Mouse (Mus musculus) urinary bladder, postnatal 4 days (tissue): ENCODE measurements at regions not wholly inside any gene's neighbourhood (a gene's known extent, or its start where the extent isn't known, plus 50 kb on each side); places are given as distances from the start of the nearest gene placed in this dataset.

ENCODE experiments used
- DNase-seq, 2 experiments: peaks; one replicate each; pipeline ENCODE4 v3.0.0; 2021 to 2022; ENCODE audit warnings: low spot score in 2 of 2

- no peak for DNase-seq
These were observed 61.5 kb downstream of the Ccna1 start for GRCm38 (mm10) chr3:54993761-54994160.

GRCm38 (mm10) chr3:54990073-54990472, 65.2 kb downstream of the Ccna1 start:
- DNase-seq, result no peak

GRCm38 (mm10) chr3:54989358-54989757, 65.9 kb downstream of the Ccna1 start:
- DNase-seq, result peak in 1 of 2 experiments; percentile 23

GRCm38 (mm10) chr3:54981488-54981887, 65.8 kb upstream of the Sertm1 start:
- DNase-seq, result no peak

- no peak for DNase-seq
These were observed 64.6 kb upstream of the Sertm1 start for GRCm38 (mm10) chr3:54980312-54980711.

GRCm38 (mm10) chr3:54965512-54965911, 49.8 kb upstream of the Sertm1 start:
- DNase-seq, result no peak
